Mouse (Mus musculus): Measurements from ENCODE around the gene Epb41l4b. TPM values are rescaled to one million over a fixed set of nuclear protein-coding genes. Genes with fewer than 3 reads are reported as not detected.
A peak's percentile ranks its signal among the peaks of the same experiment; 100 is the strongest.

Gene Epb41l4b
- polyA plus RNA-seq, 1 experiment from 2014 or later: 23.0 TPM

DNA sequence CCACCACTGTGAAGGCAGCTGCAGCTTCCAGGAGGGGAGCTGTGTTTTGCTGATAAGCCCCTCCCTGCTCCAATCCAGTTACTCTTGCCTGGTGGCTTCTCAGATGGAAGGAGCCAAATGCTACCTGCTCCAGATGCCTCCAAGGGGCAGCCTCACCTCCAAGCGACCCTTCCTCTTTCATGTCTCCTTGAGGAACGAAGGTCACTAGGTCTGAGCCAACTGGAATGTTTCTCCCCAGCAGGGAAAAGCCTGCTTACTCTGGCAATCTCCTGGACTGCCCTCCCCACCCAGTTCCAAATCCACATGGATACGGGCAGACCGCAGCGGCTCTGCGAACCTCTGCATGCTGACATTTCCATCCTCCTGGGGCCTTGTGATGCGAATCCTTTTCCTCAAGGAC is 69.4 kb downstream of the Epb41l4b start:
- no peaks in the 10 kb centered on the region for H3K36me3 ChIP-seq (ENCODE audit: control insufficient read depth, insufficient read depth, low read length)
- H3K4me3 ChIP-seq (ENCODE audit: low read depth, low read length): no peak overlapping the region
- no peak overlapping the region for H3K9ac ChIP-seq (ENCODE audit: low read length)
- no peaks in the 10 kb centered on the region for H3K4me1 ChIP-seq (replicated peaks; ENCODE audit: control insufficient read depth, insufficient read depth)
- H3K27ac ChIP-seq (replicated peaks): no peak overlapping the region
- WGBS: 53% methylated on average over 7 of the region's 7 CpGs
- no peak for TF ChIP-seq EP300 (optimal IDR thresholded peaks at IDR 0.05)
- ATAC-seq (ENCODE audit: low FRiP score, low TSS enrichment) (no peak), DNase-seq (ENCODE audit: low spot score) (no peak)
- H3K4me2 ChIP-seq (replicated peaks; ENCODE audit: low read depth): no peak overlapping the region
- no peaks in the 10 kb centered on the region for H3K27me3 ChIP-seq (ENCODE audit: control insufficient read depth, insufficient read depth, low read length)
- H3K9me3 ChIP-seq (ENCODE audit: control insufficient read depth, low read length): no peaks in the 10 kb centered on the region

DNA sequence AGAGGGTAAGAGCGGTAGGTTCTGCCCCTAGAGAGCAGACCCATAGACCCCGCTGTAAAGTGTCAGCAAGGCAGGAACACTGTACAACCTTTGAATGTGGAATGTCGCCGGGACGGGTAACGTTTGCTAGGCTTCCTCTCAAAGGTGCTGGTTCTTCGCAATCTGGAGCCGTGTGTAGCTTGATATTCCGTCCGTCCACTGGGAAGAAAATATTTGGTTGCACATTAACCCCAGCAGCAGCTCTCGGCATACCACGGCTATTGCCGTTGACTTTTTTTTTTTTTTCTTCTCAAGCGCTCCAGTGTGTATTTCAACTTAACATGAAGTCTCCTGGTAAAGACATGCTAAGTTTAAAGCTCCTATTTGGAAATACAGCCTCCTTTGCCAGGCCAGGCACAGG is 70.1 kb downstream of the Epb41l4b start:
- no peaks in the 10 kb centered on the region for H3K27me3 ChIP-seq (ENCODE audit: control insufficient read depth, insufficient read depth, low read length)
- WGBS: 70% methylated on average over 14 of the region's 14 CpGs
- TF ChIP-seq CTCF (IDR thresholded peaks at IDR 0.05; ENCODE audit: low read depth): no peak
- H3K4me3 ChIP-seq (ENCODE audit: low read depth, low read length): no peak overlapping the region
- H3K4me2 ChIP-seq (replicated peaks; ENCODE audit: low read depth): no peak overlapping the region
- no peak overlapping the region for H3K27ac ChIP-seq (replicated peaks)
- no peaks in the 10 kb centered on the region for H3K9me3 ChIP-seq (ENCODE audit: control insufficient read depth, low read length)
- no peak overlapping the region for H3K9ac ChIP-seq (ENCODE audit: low read length)
- ATAC-seq (ENCODE audit: low FRiP score, low TSS enrichment): no peak
- H3K4me1 ChIP-seq (replicated peaks; ENCODE audit: control insufficient read depth, insufficient read depth): no peaks in the 10 kb centered on the region
- DNase-seq (ENCODE audit: low spot score): no peak
- H3K36me3 ChIP-seq (ENCODE audit: control insufficient read depth, insufficient read depth, low read length): no peaks in the 10 kb centered on the region

- no peaks in the 10 kb centered on the region for H3K4me1 ChIP-seq (replicated peaks; ENCODE audit: control insufficient read depth, insufficient read depth)
- H3K27me3 ChIP-seq (ENCODE audit: control insufficient read depth, insufficient read depth, low read length): no peaks in the 10 kb centered on the region
- H3K9ac ChIP-seq (ENCODE audit: low read length): no peak overlapping the region
- H3K9me3 ChIP-seq (ENCODE audit: control insufficient read depth, low read length): no peaks in the 10 kb centered on the region
- WGBS: 56% methylated on average over 6 of the region's 6 CpGs
- no peak overlapping the region for H3K4me2 ChIP-seq (replicated peaks; ENCODE audit: low read depth)
- no peak overlapping the region for H3K4me3 ChIP-seq (ENCODE audit: low read depth, low read length)
- no peak for TF ChIP-seq CTCF (IDR thresholded peaks at IDR 0.05; ENCODE audit: low read depth)
- no peak for TF ChIP-seq EP300 (optimal IDR thresholded peaks at IDR 0.05)
- DNase-seq (ENCODE audit: low spot score): peak; percentile 40
- H3K27ac ChIP-seq (replicated peaks): no peak overlapping the region
- H3K36me3 ChIP-seq (ENCODE audit: control insufficient read depth, insufficient read depth, low read length): no peaks in the 10 kb centered on the region
- ATAC-seq (ENCODE audit: low FRiP score, low TSS enrichment): peak; percentile 74
Measured at GRCm38 (mm10) chr4:57070640-57071039, 72.6 kb downstream of the Epb41l4b start.

GRCm38 (mm10) chr4:57068397-57068796 is 74.8 kb downstream of the Epb41l4b start:
- peak overlapping the region; percentile 18; the same call in 1 of the 2 replicates for H3K27ac ChIP-seq (replicated peaks)

DNA sequence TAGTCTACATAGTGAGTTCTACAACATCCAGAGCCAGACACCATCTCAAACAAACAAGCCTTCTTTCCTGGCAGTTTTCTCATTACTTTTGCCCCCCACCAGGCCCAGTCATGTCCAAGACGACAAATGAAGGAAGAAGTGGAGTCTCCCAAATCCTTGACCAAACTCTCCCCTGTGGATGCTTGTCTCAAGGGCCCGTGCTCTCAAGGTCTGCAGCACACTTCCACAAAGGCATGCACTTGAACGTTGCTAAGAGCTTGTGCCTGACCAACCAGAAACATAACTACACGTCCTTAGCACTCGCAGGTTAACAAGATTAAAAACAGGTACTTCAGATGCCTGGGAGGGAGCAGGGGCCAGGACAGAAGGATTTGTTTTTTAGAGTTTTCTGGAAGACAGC is 75.4 kb downstream of the Epb41l4b start:
- ATAC-seq (ENCODE audit: low FRiP score, low TSS enrichment) (no peak), DNase-seq (ENCODE audit: low spot score) (no peak)
- H3K9me3 ChIP-seq (ENCODE audit: control insufficient read depth, low read length): no peaks in the 10 kb centered on the region
- no peak overlapping the region for H3K9ac ChIP-seq (ENCODE audit: low read length)
- TF ChIP-seq EP300 (optimal IDR thresholded peaks at IDR 0.05): no peak
- TF ChIP-seq CTCF (IDR thresholded peaks at IDR 0.05; ENCODE audit: low read depth): no peak
- no peaks in the 10 kb centered on the region for H3K27me3 ChIP-seq (ENCODE audit: control insufficient read depth, insufficient read depth, low read length)
- H3K4me2 ChIP-seq (replicated peaks; ENCODE audit: low read depth): no peak overlapping the region
- no peak overlapping the region for H3K27ac ChIP-seq (replicated peaks)
- H3K4me1 ChIP-seq (replicated peaks; ENCODE audit: control insufficient read depth, insufficient read depth): no peaks in the 10 kb centered on the region
- WGBS: 72% methylated on average over 5 of the region's 5 CpGs
- no peaks in the 10 kb centered on the region for H3K36me3 ChIP-seq (ENCODE audit: control insufficient read depth, insufficient read depth, low read length)
- no peak overlapping the region for H3K4me3 ChIP-seq (ENCODE audit: low read depth, low read length)

More at GRCm38 (mm10) chr4:57068397-57068796, 74.8 kb downstream of the Epb41l4b start:
- ATAC-seq (ENCODE audit: low FRiP score, low TSS enrichment): no peak
- Histone ChIP-seq H3K36me3 (ENCODE audit: control insufficient read depth, insufficient read depth, low read length) (no peaks in the 10 kb centered on the region), H3K4me3 (ENCODE audit: low read depth, low read length) (no peak overlapping the region), H3K9ac (ENCODE audit: low read length) (no peak overlapping the region), H3K9me3 (ENCODE audit: control insufficient read depth, low read length) (no peaks in the 10 kb centered on the region), H3K4me1 (replicated peaks; ENCODE audit: control insufficient read depth, insufficient read depth) (no peaks in the 10 kb centered on the region), H3K4me2 (replicated peaks; ENCODE audit: low read depth) (no peak overlapping the region), H3K27me3 (ENCODE audit: control insufficient read depth, insufficient read depth, low read length) (no peaks in the 10 kb centered on the region)
- no peak for TF ChIP-seq EP300 (optimal IDR thresholded peaks at IDR 0.05)
- 29% methylated on average over 7 of the region's 7 CpGs for WGBS
- no peak for DNase-seq (ENCODE audit: low spot score)

DNA sequence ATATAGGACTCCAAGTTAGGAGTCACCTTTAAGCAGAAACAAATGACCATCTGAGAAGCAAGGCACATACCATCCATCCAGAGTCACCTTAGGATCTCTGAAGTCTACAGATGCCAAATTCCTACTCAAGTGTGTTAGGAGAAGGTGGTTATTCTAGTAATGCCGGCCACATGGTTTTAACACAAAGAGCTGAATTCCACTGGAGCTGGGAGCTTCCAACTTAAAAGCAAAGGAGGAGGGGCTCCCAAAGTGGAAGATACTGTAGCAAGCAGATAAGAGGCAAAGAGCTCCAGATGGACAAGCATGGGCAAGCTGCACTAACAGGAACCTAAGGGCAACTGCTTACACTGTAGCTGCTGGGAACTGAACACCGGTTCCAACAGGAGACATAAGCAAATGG is 76.3 kb downstream of the Epb41l4b start:
- DNase-seq (ENCODE audit: low spot score) (no peak), ATAC-seq (ENCODE audit: low FRiP score, low TSS enrichment) (no peak)
- Histone ChIP-seq H3K27me3 (ENCODE audit: control insufficient read depth, insufficient read depth, low read length) (no peaks in the 10 kb centered on the region), H3K36me3 (ENCODE audit: control insufficient read depth, insufficient read depth, low read length) (no peaks in the 10 kb centered on the region), H3K27ac (replicated peaks) (no peak overlapping the region), H3K9me3 (ENCODE audit: control insufficient read depth, low read length) (no peaks in the 10 kb centered on the region), H3K4me2 (replicated peaks; ENCODE audit: low read depth) (no peak overlapping the region), H3K9ac (ENCODE audit: low read length) (no peak overlapping the region), H3K4me1 (replicated peaks; ENCODE audit: control insufficient read depth, insufficient read depth) (no peaks in the 10 kb centered on the region), H3K4me3 (ENCODE audit: low read depth, low read length) (no peak overlapping the region)
- 62% methylated on average over 2 of the region's 2 CpGs for WGBS
- TF ChIP-seq CTCF (IDR thresholded peaks at IDR 0.05; ENCODE audit: low read depth) (no peak), EP300 (optimal IDR thresholded peaks at IDR 0.05) (no peak)
